Mouse (Mus musculus): ENCODE measurements around the gene Slc25a34.

Slc25a34 gene

DNA sequence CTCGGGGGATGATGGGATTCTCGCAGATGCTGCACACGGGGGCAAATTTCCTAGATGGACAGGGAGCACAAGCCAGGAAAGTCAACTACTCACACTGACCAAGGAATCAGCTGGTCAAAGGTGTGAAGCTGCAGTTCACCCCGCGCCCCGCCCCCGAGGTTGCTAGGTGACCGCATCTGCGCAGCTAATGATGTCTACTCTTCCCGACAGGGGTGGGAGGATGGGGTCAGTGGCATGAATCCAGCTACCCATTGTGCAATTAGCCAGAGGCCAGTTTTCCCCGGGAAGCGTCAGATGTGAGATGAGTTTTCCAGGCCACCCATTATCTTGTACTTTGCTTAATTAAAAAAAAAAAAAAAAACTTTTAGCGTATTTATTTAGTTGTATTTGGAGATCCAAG lies 42.6 kb downstream of the Slc25a34 start:
- no peak for DNase-seq (ENCODE audit: low read depth, low spot score)

DNA sequence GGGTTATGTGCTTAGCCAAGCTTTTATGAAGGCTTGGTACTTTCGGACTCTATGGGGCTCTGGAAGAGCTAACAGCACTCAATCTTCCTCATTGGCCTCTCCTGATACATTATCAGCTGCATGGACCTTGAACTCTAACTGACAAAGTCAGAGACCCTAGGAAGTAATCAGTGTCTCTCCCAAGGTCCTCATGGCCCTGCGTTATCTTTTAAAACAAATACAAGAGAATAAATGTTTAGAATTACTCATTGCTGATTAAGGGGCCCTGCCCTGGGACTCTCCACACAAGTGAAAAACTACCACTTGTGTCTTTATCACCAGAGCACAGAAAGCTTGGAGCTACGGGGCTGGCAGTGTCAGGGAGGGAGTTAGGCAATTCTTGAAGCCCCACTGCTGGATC lies 44.8 kb downstream of the Slc25a34 start:
- no peak for DNase-seq (ENCODE audit: low read depth, low spot score)

DNA sequence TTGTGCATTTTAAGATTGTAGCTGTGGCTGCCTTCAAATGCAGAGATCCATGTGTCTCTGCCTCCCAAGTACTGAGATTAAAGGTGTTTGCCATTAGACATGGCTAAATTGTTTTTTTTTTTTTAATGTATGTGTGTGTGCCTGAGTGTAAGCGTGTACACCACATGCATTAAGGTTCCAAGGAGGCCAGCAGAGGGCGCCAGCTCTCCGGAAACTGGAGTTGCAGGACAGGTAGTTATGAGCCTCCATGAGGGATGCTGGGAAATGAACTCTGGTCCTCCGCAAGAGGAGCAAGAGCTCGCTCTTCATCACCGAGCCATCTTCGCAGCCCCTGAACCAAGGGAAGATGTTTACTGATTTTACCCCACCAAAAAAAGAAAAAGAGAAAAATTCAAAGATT lies 46.7 kb downstream of the Slc25a34 start:
- no peak for DNase-seq (ENCODE audit: low read depth, low spot score)

DNA sequence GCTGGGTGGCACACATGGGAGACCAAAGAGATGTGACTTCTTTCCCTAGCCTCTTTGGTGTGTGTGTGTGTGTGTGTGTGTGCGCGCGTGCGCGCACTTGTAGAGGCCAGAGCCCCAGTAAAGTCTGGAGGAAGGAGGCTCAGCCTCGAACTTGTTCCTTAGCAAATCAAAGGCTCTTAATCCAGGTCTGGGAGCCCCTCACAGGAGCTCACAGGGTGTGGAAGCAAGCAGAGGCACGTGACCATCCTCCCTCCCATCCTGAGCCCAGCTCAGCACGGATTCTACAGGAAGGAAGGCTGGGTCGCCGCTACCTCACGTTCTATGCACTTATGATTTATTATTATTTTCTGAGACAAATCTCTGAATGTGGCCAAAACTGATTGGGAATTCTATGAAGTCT lies 47.2 kb downstream of the Slc25a34 start:
- no peak for DNase-seq (ENCODE audit: low read depth, low spot score)

DNA sequence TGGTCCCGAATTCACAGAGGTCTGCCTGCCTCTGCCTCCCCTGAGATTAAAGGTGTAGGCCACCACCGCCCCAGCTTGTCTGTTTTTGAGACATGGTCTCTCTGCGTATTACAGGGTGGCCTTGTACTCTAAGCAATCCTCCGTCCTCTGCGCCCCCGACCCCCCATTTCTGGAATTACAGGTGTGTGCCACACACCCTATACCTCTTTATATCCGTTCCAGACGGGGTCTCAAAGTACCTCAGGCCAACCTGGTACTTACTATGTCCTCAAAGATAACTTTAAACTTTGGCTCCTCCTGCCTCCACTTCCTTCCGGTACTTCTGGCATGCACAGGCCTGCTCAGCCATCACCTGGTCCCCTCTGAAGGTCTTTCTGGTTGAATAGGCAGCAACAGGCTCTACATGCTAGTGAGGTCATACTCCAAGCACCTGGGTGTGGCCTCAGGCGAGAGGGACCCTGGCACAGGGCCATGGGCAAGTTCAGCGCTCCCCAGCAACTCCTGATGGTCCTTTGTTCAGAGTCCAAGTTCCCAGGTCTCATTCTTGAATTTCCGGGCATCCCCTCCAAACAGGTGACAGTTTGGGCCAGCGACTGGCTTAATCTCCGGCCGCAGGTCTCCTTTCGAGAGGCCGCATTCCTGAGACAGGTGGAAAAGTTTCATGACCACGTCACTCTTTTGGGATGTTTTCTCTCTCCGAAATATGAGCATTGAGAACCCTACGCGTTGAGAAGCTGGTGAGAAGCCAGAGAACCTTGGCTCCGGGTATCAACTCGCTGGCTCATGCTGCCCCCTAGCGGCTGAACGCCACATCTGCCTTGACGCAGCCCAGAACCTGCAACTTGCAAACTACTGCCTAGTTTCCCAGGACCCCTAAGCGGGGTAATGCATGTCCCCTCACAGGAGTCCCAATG lies 48.6 kb downstream of the Slc25a34 start:
- DNase-seq (ENCODE audit: low read depth, low spot score): peak; percentile 82

DNA sequence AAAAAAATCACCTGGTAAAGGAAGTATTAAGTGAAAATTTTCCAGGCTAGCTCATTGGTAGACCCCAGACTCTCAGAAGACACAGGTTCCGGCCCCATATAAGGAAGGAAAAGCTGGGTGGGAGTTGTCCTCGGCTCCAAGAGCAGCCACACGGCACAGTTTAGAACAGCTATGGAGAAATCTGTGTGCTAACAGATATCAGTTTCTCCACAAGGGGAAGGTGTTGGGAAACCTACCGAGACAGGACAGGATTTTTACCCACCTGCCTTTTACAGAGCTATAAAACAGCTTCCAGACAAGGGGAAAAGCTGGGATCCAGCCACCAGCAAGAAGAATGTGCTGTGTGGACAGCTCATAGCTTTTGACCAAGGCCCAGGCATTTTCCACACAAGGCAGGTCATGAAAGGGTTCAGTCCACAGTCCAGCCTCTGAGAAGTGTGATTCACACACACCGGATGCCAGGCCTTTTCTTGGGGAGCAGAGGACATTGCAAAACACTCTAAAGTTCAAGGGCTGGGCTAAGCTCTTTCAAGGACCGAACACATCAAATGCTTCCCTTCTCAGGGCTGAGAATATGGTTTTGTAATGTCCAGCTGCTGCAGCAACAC lies 50.2 kb downstream of the Slc25a34 start:
- DNase-seq (ENCODE audit: low read depth, low spot score): no peak

DNA sequence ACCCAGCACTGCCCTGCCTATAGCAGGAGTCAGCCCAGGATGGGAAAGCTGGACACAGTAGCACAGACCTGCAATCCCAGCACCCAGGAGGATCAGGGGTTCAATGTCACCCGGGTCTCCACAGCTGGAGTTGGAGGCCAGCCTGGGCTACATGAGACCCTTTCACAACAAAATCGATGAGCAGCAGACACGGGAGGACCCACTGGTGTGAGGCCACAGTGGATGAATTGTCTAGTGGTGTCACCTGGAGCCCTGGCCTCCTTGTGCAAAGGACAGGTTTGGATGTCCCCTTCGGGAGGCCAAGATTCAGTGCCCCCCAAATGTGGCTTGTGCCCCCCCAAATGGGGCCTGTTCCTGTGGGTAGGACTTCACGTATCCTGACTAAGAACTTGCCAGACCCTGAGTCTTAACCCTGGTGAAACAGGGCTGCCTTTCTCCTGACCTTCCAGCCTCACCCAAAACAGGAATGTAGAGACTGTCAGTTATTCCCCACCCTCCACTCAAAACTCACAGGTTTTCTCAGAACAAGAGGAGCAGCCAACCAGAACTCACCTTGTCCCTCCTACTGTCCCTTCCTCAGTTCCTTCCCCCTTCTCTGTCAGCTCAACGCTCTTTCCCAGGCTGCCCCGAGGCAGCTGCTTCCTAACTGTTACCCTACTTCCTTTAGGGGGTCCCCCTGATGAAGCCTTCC lies 50.8 kb downstream of the Slc25a34 start:
- DNase-seq (ENCODE audit: low read depth, low spot score): no peak

DNA sequence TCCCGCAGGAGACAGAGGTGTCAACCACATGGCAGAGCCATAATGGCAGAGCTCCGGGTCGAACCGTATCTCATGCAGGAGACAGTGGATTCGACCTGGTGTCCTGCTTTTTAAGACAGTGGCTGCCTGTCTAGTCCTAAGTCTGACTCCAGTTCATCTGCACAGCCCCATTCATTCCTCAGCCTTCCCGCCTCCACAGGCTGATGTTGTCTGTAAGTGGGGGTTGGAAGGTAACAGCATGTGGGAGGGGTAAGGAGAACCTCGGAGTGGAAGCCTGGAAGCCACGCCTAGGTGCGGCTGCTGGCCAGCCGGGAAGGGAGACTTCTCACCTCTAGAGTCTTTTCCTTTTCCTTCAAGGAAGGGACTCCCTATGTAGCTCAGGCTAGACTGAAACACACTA lies 51.7 kb downstream of the Slc25a34 start:
- no peak for DNase-seq (ENCODE audit: low read depth, low spot score)

DNA sequence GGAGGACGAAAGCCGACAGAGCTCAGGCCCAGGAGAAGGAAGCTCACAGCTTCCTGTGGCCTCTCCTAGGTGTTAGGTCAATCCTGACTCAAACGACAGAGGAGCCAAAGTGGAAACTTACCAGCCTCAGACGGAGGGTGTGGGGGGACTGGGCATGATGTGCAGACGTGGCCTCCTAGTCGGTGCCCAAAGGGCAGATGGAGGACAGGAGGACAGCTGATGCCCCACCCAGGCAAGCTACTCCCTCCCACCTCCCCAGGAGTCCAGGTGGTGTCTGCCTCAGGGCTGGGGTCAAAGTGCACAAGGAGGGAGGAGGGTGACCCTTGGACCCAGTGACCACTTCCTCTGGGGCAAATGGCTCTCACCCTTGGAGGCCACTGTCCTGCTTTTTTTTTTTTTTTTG lies 52.3 kb downstream of the Slc25a34 start:
- no peak for DNase-seq (ENCODE audit: low read depth, low spot score)

DNA sequence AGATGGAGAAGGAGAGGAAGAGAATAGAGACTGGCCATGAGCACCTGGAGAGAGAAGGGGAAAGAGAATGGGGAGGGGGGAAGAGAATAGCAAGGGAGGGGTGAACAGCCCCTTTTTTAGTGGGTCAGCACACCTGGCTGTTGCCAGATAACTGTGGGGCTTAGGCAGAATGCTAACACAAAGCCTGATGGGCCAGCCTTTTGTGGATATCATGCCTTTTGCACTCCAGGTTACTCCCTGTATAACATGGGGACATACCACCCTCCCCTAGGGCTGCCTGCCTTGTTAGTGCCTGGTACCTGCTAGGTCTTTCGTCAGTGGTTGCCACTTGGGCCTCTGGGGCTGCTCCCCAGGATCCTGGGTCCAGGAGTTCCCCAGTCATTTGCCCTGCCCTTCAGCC lies 52.8 kb downstream of the Slc25a34 start:
- DNase-seq (ENCODE audit: low read depth, low spot score): no peak

DNA sequence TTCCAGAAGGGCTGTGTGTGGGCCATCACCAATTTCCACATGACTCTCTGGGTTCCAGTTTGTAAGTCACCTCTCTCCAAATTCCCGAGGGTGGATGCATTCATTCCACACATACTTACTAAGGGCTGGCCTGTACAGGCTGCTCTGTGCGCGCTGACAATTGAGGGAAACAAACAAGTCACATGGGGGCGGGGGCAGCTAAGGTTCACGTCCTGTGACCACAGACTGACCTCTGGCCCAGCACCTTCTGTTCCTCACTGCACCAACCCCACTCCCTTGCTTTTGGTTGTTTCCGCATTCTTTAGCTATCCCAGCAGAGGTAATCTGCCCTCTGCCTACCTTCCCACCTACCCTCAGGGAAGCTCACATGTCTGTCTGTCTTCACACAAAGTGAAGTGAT lies 53.6 kb downstream of the Slc25a34 start:
- no peak for DNase-seq (ENCODE audit: low read depth, low spot score)

DNA sequence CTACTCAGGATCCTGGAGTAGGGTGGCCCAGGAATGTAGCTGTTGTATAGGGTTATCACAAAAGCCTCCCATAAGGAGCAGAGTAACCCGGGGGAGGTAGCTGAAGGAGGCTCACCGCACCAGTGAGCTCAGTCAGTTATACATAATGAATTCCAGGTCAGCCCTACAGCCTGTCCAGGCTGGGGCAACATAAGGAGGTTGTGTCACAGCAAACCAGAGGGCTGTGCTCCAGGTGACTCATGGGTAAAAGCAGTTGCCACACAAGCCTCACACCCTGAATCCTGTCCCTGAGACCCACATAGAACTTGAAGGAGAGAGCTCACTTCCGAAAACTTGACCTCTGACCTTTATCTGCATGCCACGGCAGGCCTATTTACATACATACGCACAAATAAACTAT lies 54.7 kb downstream of the Slc25a34 start:
- DNase-seq (ENCODE audit: low read depth, low spot score): no peak
